Mouse (Mus musculus) embryonic fibroblast, embryonic 13.5 days (primary cell): ENCODE data around the gene Prkd2.

ENCODE experiments used
- CTCF ChIP-seq: IDR thresholded peaks from 2 replicates; pipeline ENCODE4 v1.5.1; 2011; ENCODE audit warnings: mild to moderate bottlenecking, control low read depth, low read length, moderate library complexity, borderline replicate concordance; ENCODE audit not compliant: insufficient read depth
- POLR2A ChIP-seq: IDR thresholded peaks from 2 replicates; pipeline ENCODE4 v1.6.1; 2011; ENCODE audit warnings: low read depth, mild to moderate bottlenecking, control low read depth, low read length, moderate library complexity

DNA sequence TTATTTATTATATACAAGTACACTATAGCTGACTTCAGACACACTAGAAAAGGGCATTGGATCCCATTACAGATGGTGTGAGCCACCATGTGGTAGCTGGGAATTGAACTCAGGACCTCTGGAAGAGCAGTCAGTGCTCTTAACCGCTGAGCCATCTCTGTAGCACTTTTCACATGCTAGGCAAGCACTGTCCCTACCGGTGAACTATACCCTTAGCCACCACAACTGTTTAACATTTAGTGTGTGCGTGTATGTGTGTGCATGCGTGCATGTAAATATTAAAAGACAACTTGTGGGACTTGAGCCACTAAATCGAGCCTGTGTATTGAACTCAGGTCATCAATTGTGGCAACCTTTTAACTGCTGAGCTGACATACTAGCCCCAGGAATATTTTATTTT is 4.1 kb downstream of the Prkd2 start:
- TF ChIP-seq CTCF (no peak), POLR2A (no peak)
